Mouse (Mus musculus) WW6 (cell line): ENCODE data around the gene Trp53i11.

Experiments used
- DNase-seq: peaks from one replicate; pipeline ENCODE4 v3.0.0-alpha.2; 2013; ENCODE audit warnings: low read depth, low spot score

Gene Trp53i11

DNA sequence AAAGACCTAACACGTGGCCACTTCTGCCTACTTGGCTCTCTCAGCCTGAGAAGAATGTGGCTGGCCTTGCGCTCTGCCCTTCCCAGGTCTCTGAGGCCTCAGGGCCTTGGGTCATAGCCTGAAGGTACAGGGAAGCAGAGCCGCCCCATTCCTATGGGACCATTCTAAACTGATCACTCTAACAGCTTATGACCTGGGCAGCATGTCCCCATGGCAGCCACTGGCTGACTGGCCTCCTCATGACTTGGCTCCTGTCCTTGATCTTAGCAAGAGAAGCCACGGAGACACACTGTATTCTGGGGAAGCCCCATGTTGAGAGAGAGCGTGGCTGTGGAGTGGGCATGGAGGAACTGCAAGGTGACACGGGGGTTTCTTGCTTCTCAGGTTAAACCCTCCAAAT lies 51.5 kb downstream of the Trp53i11 start:
- DNase-seq, result no peak

- DNase-seq, result no peak
Measured at GRCm38 (mm10) chr2:93242166-93242565, 54.8 kb downstream of the Trp53i11 start.

DNA sequence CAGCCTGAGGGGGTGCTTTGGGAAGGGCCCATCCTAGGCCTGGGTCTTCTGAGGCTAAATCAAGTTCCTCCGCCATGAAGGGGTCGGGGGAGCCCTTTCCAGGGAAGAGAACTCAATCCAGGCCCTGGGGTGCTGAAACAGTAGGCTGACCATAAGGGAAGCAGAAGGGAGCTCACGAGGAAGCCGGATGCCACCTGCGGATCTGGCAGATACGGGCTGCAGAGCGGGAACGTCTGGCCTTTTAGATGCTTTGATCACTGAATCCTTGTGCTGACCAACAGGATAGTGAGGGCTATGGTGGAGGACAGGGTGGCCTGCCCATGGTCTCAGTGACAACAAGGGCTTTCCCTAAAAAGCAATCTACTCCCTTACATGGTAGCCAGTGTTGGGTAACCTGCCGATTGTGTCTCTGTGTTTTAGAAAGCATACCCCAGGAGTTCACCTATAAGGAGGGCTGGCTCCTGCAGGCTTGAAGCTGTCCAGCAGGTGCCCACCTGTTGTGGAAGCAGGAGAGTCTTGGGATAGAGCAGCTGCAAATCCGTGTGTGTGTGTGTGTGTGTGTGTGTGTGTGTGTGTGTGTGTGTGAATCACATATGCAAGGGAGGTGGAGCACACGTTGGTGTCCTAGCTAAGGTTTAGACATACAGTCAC lies 56.2 kb downstream of the Trp53i11 start:
- no peak for DNase-seq

GRCm38 (mm10) chr2:93244090-93244443 lies 56.7 kb downstream of the Trp53i11 start:
- DNase-seq, result no peak

- no peak for DNase-seq
Measured at GRCm38 (mm10) chr2:93249058-93249457, 61.7 kb downstream of the Trp53i11 start.

DNA sequence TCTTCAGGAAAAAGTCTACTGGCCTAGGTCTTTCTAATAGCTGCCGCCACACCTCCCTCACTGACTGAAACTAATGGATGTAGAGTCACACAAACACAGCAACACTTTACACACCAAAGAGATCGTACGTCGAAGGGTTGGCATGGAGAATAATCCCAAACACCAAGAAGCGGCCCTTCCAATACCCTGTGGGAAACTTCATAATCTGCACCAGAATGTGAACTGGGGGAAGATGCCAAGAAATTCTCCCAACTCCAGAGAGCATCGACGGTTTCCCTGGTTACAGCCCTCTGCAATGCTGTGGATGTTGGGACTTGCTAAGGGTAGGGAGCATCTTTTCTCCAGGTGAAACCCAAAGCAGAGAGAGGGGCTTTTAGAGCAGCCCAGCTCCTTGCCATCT lies 63.3 kb downstream of the Trp53i11 start:
- no peak for DNase-seq
